Mouse (Mus musculus): ENCODE results near the gene Smc3. TPM values are rescaled to one million over a fixed set of nuclear protein-coding genes. Genes with fewer than 3 reads are reported as not detected.

Gene Smc3
- total and polyA plus RNA-seq, 2 experiments from 2014 or later: 8.3 to 24.1 TPM

GRCm38 (mm10) chr19:53565565-53566277, 34.5 kb upstream of the Smc3 start:
- H3K27me3 ChIP-seq (ENCODE audit: control insufficient read depth, insufficient read depth, low read length): no peaks in the 10 kb centered on the region
- H3K4me1 ChIP-seq (ENCODE audit: control insufficient read depth, insufficient read depth): no peaks in the 10 kb centered on the region
- 0 out of 2 replicates have a peak, but pooled peaks cover 2% of the 10 kb centered on the region for H3K9me3 ChIP-seq (replicated peaks; ENCODE audit: control insufficient read depth, low read length)
- no peak for DNase-seq (ENCODE audit: low spot score)
- 76% methylated on average over 14 of the region's 14 CpGs for WGBS
- ATAC-seq (ENCODE audit: insufficient read depth, low read depth): no peak
- TF ChIP-seq EP300 (IDR thresholded peaks at IDR 0.05; ENCODE audit: low read depth) (no peak), CTCF (IDR thresholded peaks at IDR 0.05; ENCODE audit: low read depth) (no peak)
- H3K36me3 ChIP-seq (replicated peaks; ENCODE audit: control insufficient read depth, insufficient read depth, low read length): no peaks in the 10 kb centered on the region
- no peak overlapping the region for H3K4me2 ChIP-seq (ENCODE audit: low read depth, low read length)
- no peak overlapping the region for H3K4me3 ChIP-seq (ENCODE audit: low read depth, low read length)
- no peak overlapping the region for H3K9ac ChIP-seq (replicated peaks; ENCODE audit: low read depth, low read length)
- no peak overlapping the region for H3K27ac ChIP-seq (ENCODE audit: low read depth)

DNA sequence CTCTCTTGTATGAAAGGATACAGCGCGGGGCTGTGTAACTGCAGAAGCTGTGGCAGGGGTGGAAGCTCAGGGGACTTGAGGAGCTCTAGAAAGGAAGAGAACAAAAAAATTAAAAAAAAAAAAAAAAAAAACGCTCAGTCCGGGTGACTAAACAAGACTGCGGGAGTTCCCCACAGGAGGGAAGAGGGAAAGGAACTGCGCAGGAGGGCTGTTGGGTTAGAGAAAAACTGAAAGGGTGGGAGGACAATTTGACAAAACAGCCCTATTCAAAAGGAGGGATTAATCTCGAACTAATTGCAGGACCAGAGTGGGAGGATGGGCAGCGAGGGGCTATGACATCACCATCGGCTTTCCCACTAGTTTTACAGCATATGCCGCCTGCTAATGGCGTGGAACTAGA, 32.3 kb upstream of the Smc3 start:
- 57% methylated on average over 11 of the region's 11 CpGs for WGBS
- no peak overlapping the region for H3K4me3 ChIP-seq (ENCODE audit: low read depth, low read length)
- TF ChIP-seq EP300 (IDR thresholded peaks at IDR 0.05; ENCODE audit: low read depth) (no peak), CTCF (IDR thresholded peaks at IDR 0.05; ENCODE audit: low read depth) (no peak)
- no peak overlapping the region for H3K27ac ChIP-seq (ENCODE audit: low read depth)
- H3K4me1 ChIP-seq (ENCODE audit: control insufficient read depth, insufficient read depth): peaks cover 9% of the 10 kb centered on the region; the same call in 1 of the 2 replicates
- no peak for ATAC-seq (ENCODE audit: insufficient read depth, low read depth)
- 0 out of 2 replicates have a peak, but pooled peaks cover 2% of the 10 kb centered on the region for H3K9me3 ChIP-seq (replicated peaks; ENCODE audit: control insufficient read depth, low read length)
- 0 out of 2 replicates have a peak overlapping the region, but pooled peaks have one; percentile 12 for H3K4me2 ChIP-seq (ENCODE audit: low read depth, low read length)
- no peaks in the 10 kb centered on the region for H3K36me3 ChIP-seq (replicated peaks; ENCODE audit: control insufficient read depth, insufficient read depth, low read length)
- H3K27me3 ChIP-seq (ENCODE audit: control insufficient read depth, insufficient read depth, low read length): no peaks in the 10 kb centered on the region
- DNase-seq (ENCODE audit: low spot score): no peak
- no peak overlapping the region for H3K9ac ChIP-seq (replicated peaks; ENCODE audit: low read depth, low read length)

- Histone ChIP-seq H3K4me3 (ENCODE audit: low read depth, low read length) (no peak overlapping the region), H3K4me1 (ENCODE audit: control insufficient read depth, insufficient read depth) (peaks cover 9% of the 10 kb centered on the region; the same call in 1 of the 2 replicates)
- 71% methylated on average over 3 of the region's 3 CpGs for WGBS
These were observed 31.6 kb upstream of the Smc3 start for GRCm38 (mm10) chr19:53568553-53568952.

GRCm38 (mm10) chr19:53571056-53571455, 29.1 kb upstream of the Smc3 start:
- 38% methylated on average over 4 of the region's 4 CpGs for WGBS
- Histone ChIP-seq H3K4me1 (ENCODE audit: control insufficient read depth, insufficient read depth) (peaks cover 28% of the 10 kb centered on the region; the same call in 1 of the 2 replicates), H3K27ac (ENCODE audit: low read depth) (no peak overlapping the region), H3K4me2 (ENCODE audit: low read depth, low read length) (no peak overlapping the region), H3K4me3 (ENCODE audit: low read depth, low read length) (no peak overlapping the region), H3K9ac (replicated peaks; ENCODE audit: low read depth, low read length) (no peak overlapping the region), H3K27me3 (ENCODE audit: control insufficient read depth, insufficient read depth, low read length) (no peaks in the 10 kb centered on the region), H3K36me3 (replicated peaks; ENCODE audit: control insufficient read depth, insufficient read depth, low read length) (no peaks in the 10 kb centered on the region), H3K9me3 (replicated peaks; ENCODE audit: control insufficient read depth, low read length) (no peaks in the 10 kb centered on the region)
- TF ChIP-seq EP300 (IDR thresholded peaks at IDR 0.05; ENCODE audit: low read depth) (no peak), CTCF (IDR thresholded peaks at IDR 0.05; ENCODE audit: low read depth) (no peak)
- DNase-seq (ENCODE audit: low spot score): no peak
- no peak for ATAC-seq (ENCODE audit: insufficient read depth, low read depth)

More at GRCm38 (mm10) chr19:53568553-53568952, 31.6 kb upstream of the Smc3 start:
- ATAC-seq (ENCODE audit: insufficient read depth, low read depth) (no peak), DNase-seq (ENCODE audit: low spot score) (no peak)
- Histone ChIP-seq H3K27ac (ENCODE audit: low read depth) (no peak overlapping the region), H3K27me3 (ENCODE audit: control insufficient read depth, insufficient read depth, low read length) (no peaks in the 10 kb centered on the region), H3K36me3 (replicated peaks; ENCODE audit: control insufficient read depth, insufficient read depth, low read length) (no peaks in the 10 kb centered on the region), H3K9me3 (replicated peaks; ENCODE audit: control insufficient read depth, low read length) (no peaks in the 10 kb centered on the region), H3K4me2 (ENCODE audit: low read depth, low read length) (no peak overlapping the region), H3K9ac (replicated peaks; ENCODE audit: low read depth, low read length) (no peak overlapping the region)
- no peak for TF ChIP-seq CTCF (IDR thresholded peaks at IDR 0.05; ENCODE audit: low read depth)
- no peak for TF ChIP-seq EP300 (IDR thresholded peaks at IDR 0.05; ENCODE audit: low read depth)

- TF ChIP-seq CTCF (IDR thresholded peaks at IDR 0.05; ENCODE audit: low read depth) (no peak), EP300 (IDR thresholded peaks at IDR 0.05; ENCODE audit: low read depth) (no peak)
- H3K27ac ChIP-seq (ENCODE audit: low read depth): no peak overlapping the region
- H3K4me2 ChIP-seq (ENCODE audit: low read depth, low read length): no peak overlapping the region
- H3K36me3 ChIP-seq (replicated peaks; ENCODE audit: control insufficient read depth, insufficient read depth, low read length): no peaks in the 10 kb centered on the region
- H3K4me3 ChIP-seq (ENCODE audit: low read depth, low read length): no peak overlapping the region
- DNase-seq (ENCODE audit: low spot score): no peak
- H3K4me1 ChIP-seq (ENCODE audit: control insufficient read depth, insufficient read depth): peaks cover 30% of the 10 kb centered on the region; the same call in 1 of the 2 replicates
- H3K27me3 ChIP-seq (ENCODE audit: control insufficient read depth, insufficient read depth, low read length): no peaks in the 10 kb centered on the region
- no peak for ATAC-seq (ENCODE audit: insufficient read depth, low read depth)
- 67% methylated on average over 18 of the region's 18 CpGs for WGBS
- no peak overlapping the region for H3K9ac ChIP-seq (replicated peaks; ENCODE audit: low read depth, low read length)
- H3K9me3 ChIP-seq (replicated peaks; ENCODE audit: control insufficient read depth, low read length): no peaks in the 10 kb centered on the region
These were observed 28.4 kb upstream of the Smc3 start for GRCm38 (mm10) chr19:53571501-53572428.
